Mouse (Mus musculus): ENCODE results near the gene Pot1a. TPM values are rescaled to one million over a fixed set of nuclear protein-coding genes. Genes with fewer than 3 reads are reported as not detected.

Pot1a gene
- polyA plus RNA-seq, 1 experiment from 2014 or later = 32.7 TPM

- 25% methylated on average over 2 of the region's 2 CpGs for WGBS
- Histone ChIP-seq H3K4me2 (no peak overlapping the region), H3K27ac (no peak overlapping the region), H3K4me3 (no peak overlapping the region), H3K4me1 (no peaks in the 10 kb centered on the region), H3K9me3 (no peaks in the 10 kb centered on the region), H3K36me3 (no peaks in the 10 kb centered on the region), H3K9ac (no peak overlapping the region), H3K27me3 (no peaks in the 10 kb centered on the region)
- ATAC-seq (ENCODE audit: insufficient number of reproducible peaks, insufficient read depth, low FRiP score, low TSS enrichment, low read depth) = peak; percentile 69; the same call in 1 of the 2 replicates
Observed at GRCm38 (mm10) chr6:25710601-25711000, 98.4 kb downstream of the Pot1a start.

- H3K27ac ChIP-seq = no peak overlapping the region
- H3K4me1 ChIP-seq = no peaks in the 10 kb centered on the region
- H3K27me3 ChIP-seq = no peaks in the 10 kb centered on the region
- H3K4me3 ChIP-seq = no peak overlapping the region
- no peak for ATAC-seq (ENCODE audit: insufficient number of reproducible peaks, insufficient read depth, low FRiP score, low TSS enrichment, low read depth)
- H3K9ac ChIP-seq = no peak overlapping the region
- WGBS = 32% methylated on average over 6 of the region's 6 CpGs
- H3K36me3 ChIP-seq = no peaks in the 10 kb centered on the region
- no peak overlapping the region for H3K4me2 ChIP-seq
- no peaks in the 10 kb centered on the region for H3K9me3 ChIP-seq
Observed at GRCm38 (mm10) chr6:25709250-25709895, 99.7 kb downstream of the Pot1a start.

DNA sequence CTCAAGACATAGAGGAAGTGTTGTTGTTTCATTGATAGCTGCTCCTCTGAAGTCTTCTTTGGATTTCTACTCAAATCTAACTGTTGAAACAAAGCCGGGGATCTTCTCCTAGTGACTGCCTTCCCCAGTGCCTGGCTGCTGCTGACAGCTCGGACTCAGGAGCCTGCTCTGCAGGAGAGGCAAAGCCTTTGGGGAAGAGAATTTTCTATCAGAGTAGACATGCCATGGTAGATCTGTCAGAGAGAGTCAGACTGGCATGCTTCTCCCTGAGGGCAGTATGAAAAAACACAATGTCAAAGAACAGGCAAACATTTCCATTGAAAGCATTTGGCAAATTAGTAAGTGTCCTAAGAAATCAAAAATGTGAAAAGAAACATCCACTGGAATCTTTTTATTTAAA is 109.1 kb downstream of the Pot1a start:
- H3K4me2 ChIP-seq = no peak overlapping the region
- WGBS = 28% methylated on average over 2 of the region's 2 CpGs
- no peak overlapping the region for H3K27ac ChIP-seq
- H3K27me3 ChIP-seq = no peaks in the 10 kb centered on the region
- H3K36me3 ChIP-seq = no peaks in the 10 kb centered on the region
- H3K9me3 ChIP-seq = no peaks in the 10 kb centered on the region
- no peaks in the 10 kb centered on the region for H3K4me1 ChIP-seq
- H3K9ac ChIP-seq = no peak overlapping the region
- ATAC-seq (ENCODE audit: insufficient number of reproducible peaks, insufficient read depth, low FRiP score, low TSS enrichment, low read depth) = no peak
- no peak overlapping the region for H3K4me3 ChIP-seq

Other genes starting within 250 kb of the Pot1a start
- gene Gpr37, start 118.5 kb downstream of the Pot1a start, polyA plus RNA-seq (2015; fragmentation: Nextera tagmentation; extraction: Ambion mirVana) = 1.9 TPM in 2 replicates

All from embryonic facial prominence, embryonic 13.5 days (tissue).